Mouse (Mus musculus) megakaryocyte progenitor cell, adult 5-6 weeks (primary cell): ENCODE data around the gene Mymk. TPM values are rescaled to one million over a fixed set of nuclear protein-coding genes. Genes with fewer than 3 reads are reported as not detected.

Experiments
- ATAC-seq: replicated peaks from 2 replicates; pipeline ENCODE4 v1.8.0; 2016; ENCODE audit warnings: mild to moderate bottlenecking, moderate TSS enrichment, inconsistent platforms; ENCODE audit not compliant: poor library complexity
- total RNA-seq, 2 experiments: library from RNA; stranded (forward) in 1 of 2; stranded (reverse) in 1 of 2; fragments of 157-497, 149-512 nt in 1 of 2; fragments of 200-1000 nt in 1 of 2; gene quantifications; 2 replicates each; pipeline versions ENCODE4 v1.2.3 to v1.2.4; 2015 to 2017

The Mymk gene
- total RNA-seq, 2 experiments from 2014 or later, result not detected

DNA sequence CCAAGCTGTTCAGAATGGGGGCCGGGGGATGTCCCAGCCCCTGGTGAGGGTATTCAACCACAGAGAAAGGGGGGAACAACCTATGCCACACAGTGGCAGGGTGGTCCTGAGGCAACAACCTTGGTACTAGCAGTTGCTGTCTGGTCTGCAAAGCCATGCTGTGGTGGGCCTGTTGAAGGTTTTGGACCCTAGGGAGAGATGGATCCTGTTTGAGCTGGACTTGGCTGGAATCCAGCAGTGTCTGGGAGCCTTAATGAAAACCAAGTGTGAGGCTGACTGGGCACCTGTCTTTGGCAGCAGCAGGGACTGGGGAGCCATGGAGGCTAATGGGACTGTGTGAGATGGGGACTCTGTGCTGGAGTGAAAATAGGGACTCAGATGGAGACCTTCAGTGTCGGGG lies 7.7 kb upstream of the Mymk start:
- ATAC-seq, result no peak

DNA sequence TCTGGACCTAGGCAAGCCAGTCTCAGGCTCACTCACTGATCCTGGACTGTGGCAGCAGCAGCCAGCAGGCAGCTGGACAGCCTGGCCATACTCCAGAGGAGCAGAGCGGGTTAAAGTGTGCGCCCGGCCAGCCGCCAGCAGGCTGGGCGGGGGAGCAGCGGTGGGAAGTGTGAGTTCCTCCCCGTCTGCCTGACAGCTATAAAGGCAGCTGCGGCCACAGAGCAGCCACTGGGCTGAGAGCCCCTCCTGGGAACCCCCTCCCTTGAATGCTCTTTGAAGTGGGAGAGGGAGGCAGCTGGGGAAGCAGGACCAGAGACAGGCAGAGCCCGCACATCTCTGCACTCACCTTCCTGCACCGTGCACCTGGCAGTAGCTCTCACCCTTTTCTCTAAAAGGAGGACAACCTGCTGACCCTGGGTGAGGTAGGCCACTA lies 7.2 kb upstream of the Mymk start, which contains the start of gene Adamtsl2:
TSS of gene Adamtsl2 (plus strand) at position 228 of the 433 bp plus-strand sequence.
- ATAC-seq, result no peak; the same call in 1 of the 2 replicates

DNA sequence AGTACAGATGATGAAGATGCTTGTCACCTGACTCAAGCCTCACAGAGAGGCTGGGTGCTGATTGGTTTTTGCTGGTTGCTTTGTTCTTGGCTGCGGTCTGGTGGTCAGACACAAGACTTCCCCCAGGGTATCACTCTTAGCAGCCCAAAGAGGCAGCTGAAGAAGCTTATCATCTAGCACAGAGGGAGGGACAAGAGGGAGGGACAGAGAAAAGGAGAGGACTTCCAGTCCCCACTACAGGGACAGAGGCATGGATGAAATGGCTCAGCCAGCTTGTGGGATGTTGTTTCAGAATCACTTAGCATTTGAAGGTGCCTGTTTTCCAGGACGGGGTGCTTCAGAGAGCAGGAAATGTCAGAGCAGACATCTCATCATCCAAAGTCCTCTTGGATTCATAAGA lies 6.3 kb upstream of the Mymk start:
- ATAC-seq, result no peak

DNA sequence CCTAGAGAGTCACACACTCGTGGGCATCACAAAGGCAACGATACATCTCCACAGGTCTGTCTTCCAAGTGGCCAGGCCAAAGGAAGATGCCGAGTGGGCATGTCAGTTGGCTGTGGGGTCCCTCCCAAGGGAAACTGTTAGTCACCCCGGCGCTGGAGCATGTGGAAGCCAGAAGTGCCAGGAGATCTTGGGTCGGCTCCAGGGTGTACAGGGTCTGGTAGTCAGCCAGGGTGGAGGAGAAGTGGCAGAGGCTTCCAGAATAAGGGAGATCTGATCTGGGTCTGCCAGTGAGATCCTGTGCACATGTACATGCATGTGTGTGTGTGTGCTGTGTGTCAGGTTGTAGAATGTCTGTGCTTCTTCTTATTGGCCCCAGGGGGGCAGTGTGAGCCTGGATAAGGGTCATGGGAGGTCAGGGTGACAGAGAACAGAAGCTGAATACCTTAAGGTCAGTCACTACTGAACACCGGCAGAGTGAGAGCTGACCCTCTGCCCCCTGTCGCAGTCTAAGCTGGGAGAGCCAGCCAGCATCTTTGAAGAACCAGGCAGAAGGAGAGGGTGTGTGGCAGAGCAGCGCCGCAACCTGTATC lies 5.8 kb upstream of the Mymk start:
- ATAC-seq, result peak; percentile 35; the same call in 1 of the 2 replicates

DNA sequence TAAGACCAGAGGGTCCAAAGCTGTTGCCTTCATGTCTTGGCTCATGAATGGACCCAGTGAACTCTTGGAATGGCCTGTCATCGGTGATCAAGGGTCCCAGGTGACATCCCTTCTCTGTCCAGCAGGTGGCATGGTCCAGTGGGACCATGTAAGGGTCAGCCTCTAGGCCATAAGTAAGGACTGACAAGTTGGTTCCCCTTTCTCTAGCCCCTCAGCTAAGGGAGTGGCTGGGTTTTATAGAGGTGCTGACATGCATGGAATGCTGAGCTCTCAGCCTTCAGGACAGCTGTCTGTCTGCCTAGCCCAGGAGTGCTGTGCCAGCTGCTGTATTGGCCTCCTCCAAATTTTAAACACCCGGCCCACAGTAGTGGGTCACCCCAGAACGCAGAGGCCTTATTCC lies 3.5 kb upstream of the Mymk start:
- peak; percentile 59 for ATAC-seq

DNA sequence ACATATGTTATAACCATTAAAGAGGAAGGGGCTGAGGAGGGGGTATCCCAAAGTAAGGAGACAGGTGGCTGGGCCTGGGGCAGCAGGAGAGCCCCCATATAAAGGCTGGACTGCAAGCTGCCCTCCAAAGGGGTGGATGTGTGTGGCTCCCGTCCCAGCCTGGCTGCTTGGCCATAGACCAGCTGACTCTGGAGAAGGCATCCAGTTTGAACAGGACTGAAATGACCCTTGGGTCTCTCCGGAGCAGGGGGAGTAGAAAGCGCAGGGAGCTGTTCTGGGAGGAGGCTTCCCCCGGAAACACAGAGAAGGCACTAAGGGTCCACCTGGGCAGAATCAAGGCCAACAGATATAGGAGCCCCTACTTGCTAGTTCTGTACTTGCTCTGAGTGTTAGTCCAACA lies 2.8 kb upstream of the Mymk start:
- ATAC-seq, result no peak

DNA sequence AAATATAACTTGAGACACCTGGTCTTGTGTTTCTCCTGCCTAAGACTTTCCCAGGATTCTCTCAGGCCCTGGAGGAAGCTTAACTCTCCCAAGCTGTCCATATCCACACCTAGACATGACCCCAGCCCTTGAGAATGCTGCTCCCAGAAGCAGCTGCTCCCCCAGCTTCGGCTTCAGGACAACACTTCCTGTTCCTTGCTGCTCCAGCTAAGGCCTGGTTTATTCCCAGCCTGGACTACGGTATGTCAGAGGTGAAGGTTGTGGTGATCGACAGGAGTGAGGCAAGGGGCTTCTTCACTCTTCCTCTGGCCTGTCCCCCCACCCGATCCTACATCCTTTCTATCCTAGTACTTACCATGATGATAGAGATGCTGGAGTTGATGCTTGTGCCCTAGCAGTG lies 1.4 kb upstream of the Mymk start:
- no peak for ATAC-seq

DNA sequence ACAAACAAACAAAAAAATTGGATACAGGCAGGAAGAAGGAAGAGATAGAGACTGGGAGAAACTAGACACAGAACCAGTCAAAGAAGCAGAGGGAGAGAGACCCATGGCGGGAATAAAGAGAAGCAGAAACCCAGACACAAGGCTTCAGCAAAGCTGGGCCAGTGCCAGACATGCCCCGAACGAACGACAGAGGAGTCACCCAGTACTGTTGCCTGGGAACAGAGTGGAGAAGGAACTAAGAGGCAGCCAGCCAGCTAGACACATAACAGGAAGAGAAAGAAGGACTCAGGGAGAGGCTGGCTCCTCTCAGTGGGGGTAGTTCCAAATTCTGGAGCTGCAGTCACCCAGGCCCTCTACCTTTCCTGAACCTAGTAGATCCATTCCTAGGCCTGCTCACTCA lies 842 bp downstream of the Mymk start:
- ATAC-seq, result peak; percentile 80

DNA sequence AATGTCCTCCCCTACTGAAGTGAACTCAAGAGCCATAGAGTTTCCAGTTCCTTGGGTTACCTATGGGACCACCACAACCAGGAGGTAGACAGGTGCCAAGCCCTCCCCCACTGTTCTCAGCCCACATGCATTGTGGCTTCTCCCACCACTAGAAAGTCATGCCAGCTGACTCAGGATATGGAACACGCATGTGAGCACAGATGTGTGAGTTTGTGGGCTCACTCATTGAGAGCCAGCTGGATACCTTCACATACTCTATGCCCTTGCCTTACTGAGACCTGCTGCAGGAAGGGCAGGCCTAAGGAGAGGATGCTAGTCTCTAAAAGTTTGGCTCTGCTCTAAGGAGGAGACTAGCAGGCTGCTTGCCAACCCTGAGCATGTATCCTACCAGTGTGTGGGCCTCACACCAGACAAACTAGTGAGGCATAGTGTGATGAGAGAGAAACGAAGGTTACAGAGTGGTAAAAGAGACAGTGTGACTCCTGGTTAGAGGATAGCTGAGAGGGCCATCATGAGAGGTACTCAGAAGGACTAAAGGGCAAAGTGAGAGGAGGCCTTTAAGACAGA lies 1.6 kb downstream of the Mymk start:
- no peak for ATAC-seq

DNA sequence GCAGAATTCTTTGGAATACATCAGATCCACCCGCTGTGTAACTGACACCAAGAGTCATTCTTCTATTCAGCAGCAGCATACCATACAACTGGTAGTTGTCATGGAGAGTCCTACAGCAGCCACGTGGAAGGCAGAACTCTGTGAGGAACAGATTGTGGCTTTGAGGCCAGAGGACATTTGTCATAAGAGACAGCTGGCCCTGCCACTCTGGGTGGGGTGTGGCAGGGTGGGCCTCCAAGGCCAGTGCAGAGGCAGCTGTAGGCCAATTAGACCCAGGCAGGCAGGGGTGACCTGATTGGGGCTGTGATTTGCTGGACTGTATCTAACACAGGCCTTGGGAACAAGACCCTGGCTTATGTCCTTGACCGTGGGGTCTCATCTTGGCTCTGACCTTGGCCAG lies 2.3 kb downstream of the Mymk start:
- ATAC-seq, result no peak

DNA sequence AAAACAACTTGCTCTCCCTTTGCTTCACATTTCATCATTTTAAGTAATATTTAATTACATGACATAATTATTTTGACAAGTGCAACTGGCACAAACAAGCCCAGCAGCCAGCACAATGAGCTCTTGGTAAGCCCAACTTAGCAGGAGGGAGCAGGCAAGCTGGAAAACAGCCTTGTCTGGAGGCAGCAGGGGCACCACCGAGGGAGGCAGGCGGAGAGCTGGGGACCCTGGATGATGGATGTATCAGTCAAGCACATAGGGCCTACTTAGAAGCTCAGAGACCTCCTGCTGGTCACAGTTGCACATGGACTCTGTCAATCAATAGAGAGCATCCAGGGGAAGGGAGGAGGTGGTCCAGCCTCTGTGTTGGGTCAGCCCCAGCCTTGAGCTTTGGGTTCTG lies 4.0 kb downstream of the Mymk start:
- ATAC-seq, result no peak

DNA sequence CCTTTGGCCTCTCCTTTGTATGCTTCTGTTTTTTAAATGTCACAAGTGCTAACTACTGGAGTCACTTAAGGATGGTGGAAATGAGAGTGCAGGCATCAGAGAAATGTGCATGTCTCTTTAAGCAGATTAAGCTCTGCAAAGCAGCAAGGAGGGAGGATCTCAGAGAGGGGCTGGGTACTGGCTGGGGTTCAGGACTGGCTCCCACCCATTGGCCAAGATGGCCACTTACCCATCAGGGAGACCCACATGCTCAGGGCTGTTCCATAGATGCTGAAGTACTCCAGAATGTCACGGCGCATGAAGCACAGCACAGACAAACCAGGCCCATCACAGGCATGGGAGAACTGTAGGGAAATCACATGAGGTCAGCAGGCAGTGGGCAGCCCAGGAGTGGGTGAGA lies 4.9 kb downstream of the Mymk start:
- no peak for ATAC-seq

DNA sequence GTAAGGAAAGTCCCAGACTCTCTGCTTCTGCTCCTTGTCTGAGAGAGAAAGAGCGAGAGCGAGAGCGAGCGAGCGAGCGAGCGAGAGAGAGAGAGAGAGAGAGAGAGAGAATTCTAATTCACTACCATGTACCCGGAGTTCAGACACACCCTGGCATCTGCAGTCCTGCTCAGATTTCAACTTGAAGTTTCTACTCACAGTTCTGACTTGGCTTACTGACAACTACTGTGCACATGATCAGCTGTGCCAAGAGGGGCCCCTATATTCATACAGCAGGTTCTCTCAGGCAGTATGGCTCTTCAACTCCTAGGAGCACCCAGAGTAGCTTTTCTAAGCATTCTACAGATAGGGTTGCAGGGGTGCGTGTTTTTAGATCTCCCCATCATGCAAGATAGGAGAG lies 12.8 kb downstream of the Mymk start:
- ATAC-seq, result no peak

DNA sequence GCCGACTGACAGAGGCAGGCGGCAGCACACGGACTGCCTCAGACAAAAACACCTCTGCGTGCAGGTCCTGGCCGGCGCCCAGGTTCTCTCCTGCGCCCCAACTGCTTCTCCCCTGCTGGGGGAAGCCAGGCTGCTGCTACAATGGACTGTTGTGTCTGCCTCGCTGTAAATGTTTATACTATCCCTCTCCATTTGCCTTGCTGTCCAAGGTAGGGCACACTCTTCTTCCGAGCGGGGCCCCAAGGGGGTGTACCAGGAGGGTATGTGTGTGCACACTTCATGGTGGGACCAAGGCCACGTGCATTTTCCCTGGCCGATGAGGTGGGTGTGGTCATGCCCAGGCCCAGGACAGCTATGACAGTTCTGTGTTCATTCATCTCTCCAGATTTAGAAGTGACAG lies 13.2 kb downstream of the Mymk start:
- ATAC-seq, result no peak

DNA sequence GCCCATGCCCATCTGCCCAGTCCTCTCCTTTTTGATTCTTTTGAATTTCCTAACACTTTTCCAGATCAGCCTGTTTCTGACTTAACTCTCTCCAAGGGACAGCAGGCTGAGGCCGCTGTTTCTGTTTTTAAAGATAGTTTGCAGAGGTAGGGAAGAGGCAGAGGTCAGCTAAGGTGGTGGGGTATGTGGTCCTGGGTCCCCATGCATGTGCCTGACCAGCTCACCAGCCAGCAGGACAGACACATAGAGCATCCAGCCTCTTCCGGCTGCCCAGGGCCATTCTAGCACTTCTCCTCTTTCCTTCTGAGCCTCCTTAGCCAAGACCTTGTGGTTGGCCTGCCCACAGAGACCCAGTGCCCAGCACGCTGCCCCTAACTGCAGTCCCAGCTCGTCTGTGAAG lies 13.7 kb downstream of the Mymk start:
- ATAC-seq, result no peak

DNA sequence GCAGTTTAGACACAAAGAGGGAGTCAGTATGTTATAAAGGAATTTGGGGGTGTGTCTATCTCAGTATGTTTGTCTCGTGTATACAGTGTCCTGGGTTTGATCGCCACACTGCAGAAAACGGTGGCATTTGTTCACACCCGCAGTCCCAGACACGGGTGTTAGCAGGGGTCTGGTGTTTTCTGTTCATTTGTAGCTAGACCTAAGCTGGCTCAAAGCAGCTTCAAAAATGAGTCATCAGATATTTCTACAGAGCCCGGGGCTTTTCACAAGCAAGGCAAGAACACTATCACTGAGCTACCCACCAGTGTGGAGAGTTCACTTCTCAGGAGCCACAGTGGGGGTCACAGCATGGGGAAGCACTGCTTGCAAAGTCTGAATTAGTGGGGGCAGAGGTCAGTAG lies 22.6 kb downstream of the Mymk start:
- no peak for ATAC-seq

DNA sequence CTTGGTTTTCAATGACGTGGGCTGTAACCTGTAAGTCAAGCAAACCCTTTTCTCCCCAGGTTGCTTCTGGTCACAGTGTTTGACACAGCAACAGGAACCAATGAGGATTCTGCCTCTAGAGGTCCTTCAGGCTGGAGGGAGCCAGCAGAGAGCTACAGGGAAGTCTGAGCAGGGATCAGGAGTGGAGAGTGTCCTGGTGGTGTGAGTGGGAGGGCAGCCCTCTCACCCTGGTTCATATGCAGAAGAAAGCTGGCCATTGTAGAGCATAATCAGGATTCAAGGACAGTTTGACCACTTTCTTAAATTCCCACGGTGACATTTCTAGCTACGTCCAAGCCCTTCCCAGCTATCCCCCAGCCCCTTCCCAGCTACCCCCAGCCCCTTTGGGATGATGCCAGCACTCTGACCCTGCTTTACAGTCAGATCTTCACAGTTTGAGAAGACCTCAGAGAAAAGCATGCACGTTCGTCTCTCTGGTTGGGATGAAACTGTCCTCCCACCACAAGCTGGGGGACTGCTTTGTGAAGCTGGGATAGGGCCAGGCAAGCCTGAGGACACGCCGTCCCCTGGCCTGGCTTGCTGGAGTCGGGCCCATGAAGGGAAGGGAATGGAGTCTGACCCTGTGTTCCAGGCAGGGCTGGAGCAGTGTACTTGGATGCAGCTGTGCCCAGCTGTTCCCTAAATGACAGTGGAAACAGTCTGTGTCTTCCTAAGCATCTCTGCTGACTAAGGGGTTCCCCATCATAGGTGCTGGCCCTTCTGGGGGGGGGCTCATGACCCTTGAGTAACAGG lies 25.8 kb downstream of the Mymk start:
- ATAC-seq, result no peak

DNA sequence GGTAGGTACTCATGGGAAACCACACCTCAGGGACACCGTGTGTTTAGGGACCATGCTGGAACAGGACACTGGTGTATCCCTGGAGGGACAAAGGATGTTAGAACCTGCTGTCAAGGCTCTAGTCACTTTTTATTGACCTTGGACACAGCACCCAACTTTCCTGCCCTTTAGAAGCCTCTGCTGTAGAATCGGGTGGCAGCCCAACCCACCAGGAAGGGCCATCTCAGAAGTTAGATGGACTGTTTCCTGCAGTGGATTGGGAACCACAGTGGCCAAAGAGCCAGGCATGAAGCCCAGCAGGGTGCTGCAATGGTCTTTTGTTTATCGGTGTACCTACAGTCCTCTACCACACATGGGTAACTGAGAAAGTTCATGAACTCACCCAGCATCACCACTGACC lies 27.3 kb downstream of the Mymk start:
- no peak for ATAC-seq

DNA sequence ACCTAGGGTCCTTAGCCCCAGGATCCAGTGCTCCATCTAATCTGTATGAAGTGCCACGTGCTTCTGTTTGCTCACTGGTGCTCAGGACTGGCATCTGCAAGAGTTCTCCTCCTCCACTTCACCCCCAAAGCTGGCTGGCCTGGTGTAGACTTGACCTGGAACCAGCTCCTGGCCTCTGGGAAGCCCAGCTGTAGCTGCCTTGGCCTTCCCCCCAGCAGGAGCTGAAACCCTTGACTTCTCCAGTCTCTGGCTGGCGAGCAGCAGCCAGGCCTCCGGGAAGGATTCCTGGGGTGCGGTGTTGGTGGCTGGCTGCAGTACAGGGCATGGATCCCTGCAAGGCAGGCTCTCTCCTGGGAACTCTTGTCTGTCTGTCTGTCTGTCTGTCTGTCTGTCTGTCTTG lies 27.8 kb downstream of the Mymk start:
- ATAC-seq, result no peak

DNA sequence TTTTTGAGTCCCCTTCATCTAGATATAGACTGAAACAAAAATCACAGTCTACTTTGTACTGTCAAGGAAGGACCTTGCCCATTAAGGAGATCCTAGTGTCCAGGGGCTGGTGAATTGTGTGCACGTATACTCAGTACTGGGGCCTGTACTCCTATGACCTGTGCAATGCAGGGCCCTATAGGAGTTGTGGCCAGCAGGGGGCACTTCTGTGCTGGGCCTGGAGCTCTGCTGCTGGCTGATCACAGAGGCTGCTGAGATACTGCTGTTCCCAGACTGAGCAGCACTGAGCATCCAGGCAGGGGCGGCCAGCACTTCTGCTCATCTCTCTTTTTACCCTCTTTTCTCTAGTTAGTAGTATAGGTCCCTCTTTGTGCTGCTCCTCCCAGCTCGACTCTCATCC lies 28.5 kb downstream of the Mymk start:
- ATAC-seq, result peak; percentile 74

DNA sequence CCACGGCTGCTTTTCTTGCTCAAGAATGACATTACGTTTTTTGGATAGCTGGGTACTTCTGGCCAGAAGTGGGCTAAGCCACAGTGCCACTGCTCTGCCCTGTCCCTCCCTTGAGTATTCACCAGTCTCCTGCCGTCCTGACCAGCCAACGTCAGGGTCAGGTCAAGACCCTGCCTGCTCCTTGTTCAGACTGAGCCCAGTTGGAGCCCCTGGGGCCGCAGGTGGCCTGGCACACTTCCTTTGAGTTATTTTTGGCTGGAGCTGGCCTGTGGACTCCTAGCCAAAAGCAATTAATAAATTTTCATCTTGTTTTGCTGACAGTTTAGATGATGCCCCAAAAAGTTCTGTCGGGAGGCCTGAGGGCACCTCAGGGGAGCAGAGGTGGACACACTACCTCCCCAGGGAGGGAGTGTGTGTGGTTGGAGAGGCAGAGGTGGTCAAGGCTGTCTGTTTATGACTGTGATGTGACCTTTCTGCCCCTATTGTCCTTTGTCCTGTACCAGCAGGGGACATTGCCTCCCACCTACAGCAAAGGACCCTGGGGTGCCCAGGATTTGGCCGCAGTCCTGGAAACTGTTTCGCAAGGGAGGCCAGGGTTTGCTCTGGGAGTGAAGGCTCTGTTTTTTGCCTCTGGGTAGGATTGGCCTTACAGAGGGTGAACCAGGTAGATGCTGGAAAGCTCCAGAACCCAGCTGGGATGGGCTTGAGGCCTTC lies 29.7 kb downstream of the Mymk start:
- ATAC-seq, result no peak

DNA sequence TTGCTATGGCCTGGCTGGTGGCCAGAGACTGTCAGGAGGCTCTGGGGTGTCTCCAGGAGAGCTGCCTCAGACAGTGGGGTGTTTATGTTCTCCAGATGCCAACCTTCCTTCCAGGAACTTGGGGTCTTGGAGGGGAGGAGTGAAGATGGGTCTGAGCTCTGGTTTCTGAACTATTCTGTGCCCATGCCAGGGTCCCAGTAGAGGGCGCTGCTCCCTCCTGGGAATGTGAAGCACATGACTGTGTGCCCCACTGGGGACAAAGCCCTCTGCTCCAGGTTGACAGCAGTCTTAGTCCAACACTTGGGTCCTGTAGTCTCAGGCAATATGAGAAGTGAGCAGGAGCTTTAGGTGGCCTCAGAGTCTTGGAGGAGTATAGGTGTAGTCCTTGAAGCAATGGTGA lies 32.7 kb downstream of the Mymk start:
- no peak for ATAC-seq
